Mouse (Mus musculus) liver, postnatal 0 days (tissue): ENCODE data around the gene Sv2b. TPM values are rescaled to one million over a fixed set of nuclear protein-coding genes. Genes with fewer than 3 reads are reported as not detected.
"Not testable (repeated sequence)": the region's sequence is repeated elsewhere in the genome, so short reads cannot be mapped to it uniquely, and the experiment has no call there.

Experiments
- ATAC-seq: fragments of 200-750 bp; cut with Nextera tagmentation; 2 replicates; pipeline ENCODE4 v1.8.0; 2017; ENCODE audit warnings: mild to moderate bottlenecking, moderate library complexity
- DNase-seq: peaks from one replicate; pipeline ENCODE4 v3.0.0-alpha.2; 2016
- H3K27ac ChIP-seq: fragments of 300-500 bp; sonication (generic); 2 replicates; pipeline ENCODE4 v1.5.1; 2014; ENCODE audit warnings: antibody characterized with exemption, moderate library complexity, mild to moderate bottlenecking, low read depth
- H3K27me3 ChIP-seq: fragments of 300-500 bp; sonication (generic); 2 replicates; pipeline ENCODE4 v1.6.1; 2014; ENCODE audit warnings: low read length, control low read depth, mixed read lengths; ENCODE audit not compliant: insufficient read depth
- H3K36me3 ChIP-seq: fragments of 300-500 bp; sonication (generic); replicated peaks from 2 replicates; pipeline ENCODE4 v1.6.1; 2014; ENCODE audit warnings: mild to moderate bottlenecking, control low read depth, low read length, moderate library complexity, mixed read lengths; ENCODE audit not compliant: insufficient read depth
- H3K4me1 ChIP-seq: fragments of 300-500 bp; sonication (generic); 2 replicates; pipeline ENCODE4 v1.6.1; 2014; ENCODE audit warnings: antibody characterized with exemption, mild to moderate bottlenecking, control low read depth; ENCODE audit not compliant: insufficient read depth
- H3K4me2 ChIP-seq: fragments of 300-500 bp; sonication (generic); 2 replicates; pipeline ENCODE4 v1.6.1; 2014; ENCODE audit warnings: low read depth, mild to moderate bottlenecking, low read length, moderate library complexity, mixed read lengths
- H3K4me3 ChIP-seq: fragments of 300-500 bp; sonication (generic); 2 replicates; pipeline ENCODE4 v1.5.1; 2014; ENCODE audit warnings: low read depth, low read length
- H3K9ac ChIP-seq: fragments of 300-500 bp; sonication (generic); replicated peaks from 2 replicates; pipeline ENCODE4 v1.6.1; 2014; ENCODE audit warnings: mild to moderate bottlenecking, moderate library complexity
- H3K9me3 ChIP-seq: fragments of 300-500 bp; sonication (generic); 2 replicates; pipeline ENCODE4 v1.6.1; 2016; ENCODE audit warnings: mild to moderate bottlenecking, control low read depth, low read length, mixed read lengths
- CTCF ChIP-seq: sonication (generic); IDR thresholded peaks from 2 replicates; pipeline ENCODE4 v1.5.1; 2016; ENCODE audit warnings: antibody characterized with exemption, low read depth
- EP300 ChIP-seq: IDR thresholded peaks from 2 replicates; pipeline ENCODE4 v1.6.1; 2016; ENCODE audit warnings: antibody characterized with exemption, low read depth, mild to moderate bottlenecking
- WGBS: fragments of 180-500 bp; shearing (Covaris S2); extraction: QIAGEN DNeasy Blood & Tissue Kit; methylation state at CpG from one replicate; pipeline ENCODE4 v1.1.7; 2014; ENCODE audit not compliant: insufficient replicate concordance; 5-methylcytosine and 5-hydroxymethylcytosine counted together
- polyA plus RNA-seq: library from polyadenylated mRNA; unstranded; fragments of >200 nt; fragmentation: Nextera tagmentation; extraction: Ambion mirVana; gene quantifications from 2 replicates; pipeline ENCODE4 v1.2.1, GENCODE M21; 2015

Gene Sv2b
- polyA plus RNA-seq, 1 experiment from 2014 or later: not detected

- no peak overlapping the region for H3K9ac ChIP-seq
- ATAC-seq (no peak), DNase-seq (no peak)
- TF ChIP-seq CTCF: no peak
- no peak for TF ChIP-seq EP300
- WGBS: 69% methylated on average over 3 of the region's 3 CpGs
- H3K36me3 ChIP-seq: no peaks in the 10 kb centered on the region
- H3K27me3 ChIP-seq: no peaks in the 10 kb centered on the region
- H3K4me3 ChIP-seq: no peak overlapping the region
- no peaks in the 10 kb centered on the region for H3K9me3 ChIP-seq
- no peak overlapping the region for H3K4me2 ChIP-seq
- no peak overlapping the region for H3K27ac ChIP-seq
- no peaks in the 10 kb centered on the region for H3K4me1 ChIP-seq
Observed at GRCm38 (mm10) chr7:75207965-75208644, 101.0 kb downstream of the Sv2b start.

GRCm38 (mm10) chr7:75206671-75207070 lies 102.4 kb downstream of the Sv2b start:
- Histone ChIP-seq H3K36me3 (no peaks in the 10 kb centered on the region), H3K9me3 (no peaks in the 10 kb centered on the region), H3K27ac (no peak overlapping the region), H3K4me1 (no peaks in the 10 kb centered on the region), H3K27me3 (no peaks in the 10 kb centered on the region), H3K4me3 (no peak overlapping the region), H3K9ac (no peak overlapping the region), H3K4me2 (no peak overlapping the region)
- TF ChIP-seq CTCF (no peak), EP300 (no peak)
- ATAC-seq (no peak), DNase-seq (no peak)
- 79% methylated on average over 3 of the region's 3 CpGs for WGBS

DNA sequence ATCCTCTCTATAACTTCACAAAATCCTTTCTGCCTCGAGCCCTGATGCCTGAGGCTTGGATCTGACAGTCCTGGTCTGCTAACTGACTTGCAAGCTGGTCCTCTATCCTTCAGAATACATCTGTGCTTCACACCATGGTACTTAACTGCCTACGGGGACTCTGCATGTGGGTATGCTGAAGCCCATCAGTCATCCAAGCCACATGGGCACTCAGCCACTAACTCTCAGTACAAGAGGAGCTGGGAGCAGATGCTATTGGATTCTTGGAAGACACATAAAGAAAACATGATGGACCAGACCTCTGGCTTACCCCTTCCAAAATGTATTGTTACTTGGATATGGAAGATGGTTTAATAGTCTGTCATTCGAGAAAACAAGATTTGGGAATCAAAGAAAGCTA lies 103.7 kb downstream of the Sv2b start:
- no peaks in the 10 kb centered on the region for H3K27me3 ChIP-seq
- no peak overlapping the region for H3K9ac ChIP-seq
- no peaks in the 10 kb centered on the region for H3K4me1 ChIP-seq
- H3K4me2 ChIP-seq: no peak overlapping the region
- H3K36me3 ChIP-seq: no peaks in the 10 kb centered on the region
- H3K9me3 ChIP-seq: no peaks in the 10 kb centered on the region
- H3K4me3 ChIP-seq: no peak overlapping the region
- no peak overlapping the region for H3K27ac ChIP-seq
- ATAC-seq (no peak), DNase-seq (no peak)
- TF ChIP-seq EP300: no peak
- no peak for TF ChIP-seq CTCF
- WGBS: 66% methylated on average over 3 of the region's 3 CpGs

DNA sequence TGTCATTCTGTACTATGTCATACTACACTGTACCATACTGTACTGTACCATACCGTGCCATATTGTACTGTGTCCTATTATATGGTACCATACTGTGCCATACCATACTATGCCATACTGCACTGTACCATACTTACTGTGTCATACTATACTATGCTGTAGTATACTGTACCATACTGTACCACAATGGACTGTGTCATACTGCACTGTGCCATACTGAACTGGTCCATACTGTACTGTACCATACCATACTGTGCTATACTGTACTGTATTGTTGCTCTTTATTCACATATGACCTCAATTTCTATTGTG lies 114.2 kb downstream of the Sv2b start:
- not testable (repeated sequence) for DNase-seq, H3K27me3 ChIP-seq, H3K4me3 ChIP-seq, H3K4me2 ChIP-seq, H3K27ac ChIP-seq, H3K9ac ChIP-seq, ATAC-seq, H3K36me3 ChIP-seq, H3K9me3 ChIP-seq, H3K4me1 ChIP-seq
- 90% methylated on average over 1 of the region's 1 CpGs for WGBS

DNA sequence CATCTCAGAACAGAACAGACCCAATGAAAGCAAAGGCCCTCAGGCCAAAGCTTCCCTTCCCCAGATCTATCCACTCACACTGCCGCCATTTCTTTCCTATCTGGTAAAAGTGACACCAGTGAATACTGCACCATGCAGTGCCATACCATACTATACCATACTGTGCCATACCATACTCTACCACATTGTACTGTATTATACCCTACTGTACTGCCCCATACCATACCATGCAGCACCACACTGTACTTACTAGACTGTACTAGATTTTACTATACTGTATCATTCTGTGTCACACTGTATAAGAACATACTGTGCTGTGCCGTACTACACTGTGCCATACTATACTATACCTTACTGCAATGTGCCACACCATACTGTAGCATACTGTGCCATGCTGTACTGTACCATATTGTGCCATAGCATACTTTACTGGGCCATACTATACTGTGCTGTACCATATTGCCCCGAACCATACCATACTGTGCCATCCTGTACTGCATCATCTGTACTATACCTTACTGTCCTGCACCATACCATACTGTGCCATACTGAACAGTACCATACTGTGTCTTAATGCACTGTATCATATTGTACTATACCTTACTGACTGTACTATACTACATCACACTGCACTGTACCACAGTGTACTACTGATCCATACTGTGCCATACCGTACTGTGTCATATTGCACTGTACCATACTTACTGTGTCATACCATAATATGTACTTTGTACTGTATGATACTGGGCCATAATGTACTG lies 114.7 kb downstream of the Sv2b start:
- H3K9me3 ChIP-seq: no peaks in the 10 kb centered on the region
- H3K4me3 ChIP-seq: no peak overlapping the region
- H3K27ac ChIP-seq: no peak overlapping the region
- H3K4me2 ChIP-seq: no peak overlapping the region
- no peaks in the 10 kb centered on the region for H3K36me3 ChIP-seq
- no peak overlapping the region for H3K9ac ChIP-seq
- WGBS: 79% methylated on average over 4 of the region's 4 CpGs
- TF ChIP-seq EP300 (no peak), CTCF (no peak)
- DNase-seq (no peak), ATAC-seq (no peak)
- no peaks in the 10 kb centered on the region for H3K4me1 ChIP-seq
- H3K27me3 ChIP-seq: no peaks in the 10 kb centered on the region

GRCm38 (mm10) chr7:75190192-75190591 lies 118.9 kb downstream of the Sv2b start:
- no peaks in the 10 kb centered on the region for H3K36me3 ChIP-seq
- no peak overlapping the region for H3K4me3 ChIP-seq
- no peaks in the 10 kb centered on the region for H3K27me3 ChIP-seq
- H3K4me2 ChIP-seq: no peak overlapping the region
- WGBS: 55% methylated on average over 3 of the region's 3 CpGs
- ATAC-seq (no peak), DNase-seq (no peak)
- H3K9me3 ChIP-seq: no peaks in the 10 kb centered on the region
- TF ChIP-seq CTCF: no peak
- H3K4me1 ChIP-seq: no peaks in the 10 kb centered on the region
- H3K27ac ChIP-seq: no peak overlapping the region
- no peak overlapping the region for H3K9ac ChIP-seq
